ENCODE assay signal across 27 mouse cellular contexts in genomic region chr2:74741979-74742277, GRCm38 (mm10). TPM values are rescaled to one million over a fixed set of nuclear protein-coding genes. Genes with fewer than 3 reads are reported as not detected.
DNase-seq lines count a peak whose midpoint lies in the region; ATAC-seq and TF ChIP-seq lines count a peak whose summit lies in the region.
"Had no signal": no experiment of that assay in that cellular context is flagged by ENCODE, and none has a peak within 500 bp of the region (broad histone marks: within the 10 kb centered on the region; RNA-seq: fewer than 3 reads in every experiment).

No protein-coding gene starts in this region.

- H3K36me3 ChIP-seq in hindbrain, embryonic 14.5 days (replicated peaks; ENCODE audit: control insufficient read depth, insufficient read depth): peaks cover 12% of the 10 kb centered on the region; the same call in 1 of the 2 replicates
- H3K36me3 ChIP-seq in hindbrain, postnatal 0 days (ENCODE audit: insufficient read depth, low read length): no peaks in the 10 kb centered on the region
- peaks cover 2% of the 10 kb centered on the region for H3K36me3 ChIP-seq in neural tube, embryonic 11.5 days (ENCODE audit: control insufficient read depth, insufficient read depth, low read length)
- H3K36me3 ChIP-seq in forebrain, embryonic 11.5 days (ENCODE audit: control insufficient read depth, insufficient read depth, low read length): no peaks in the 10 kb centered on the region
- H3K36me3 ChIP-seq: embryonic facial prominence, embryonic 15.5 days; forebrain, embryonic 10.5 days; forebrain, embryonic 15.5 days; G1E; heart, embryonic 13.5 days had no signal

- TF ChIP-seq CTCF in hindbrain, postnatal 0 days (IDR thresholded peaks at IDR 0.05; ENCODE audit: low read depth): no peak

- peaks cover 6% of the 10 kb centered on the region; the same call in 1 of the 2 replicates for H3K4me1 ChIP-seq in hindbrain, embryonic 14.5 days (replicated peaks; ENCODE audit: control insufficient read depth, insufficient read depth, low read length)
- H3K4me1 ChIP-seq in hindbrain, postnatal 0 days (ENCODE audit: insufficient read depth, low read length): no peaks in the 10 kb centered on the region
- peaks cover 81% of the 10 kb centered on the region for H3K4me1 ChIP-seq in neural tube, embryonic 11.5 days (ENCODE audit: control insufficient read depth, insufficient read depth, low read length)
- no peaks in the 10 kb centered on the region for H3K4me1 ChIP-seq in forebrain, embryonic 11.5 days (replicated peaks; ENCODE audit: control insufficient read depth, insufficient read depth, low read length)
- H3K4me1 ChIP-seq: forebrain, embryonic 15.5 days had no signal

- peak overlapping the region; percentile 67 for H3K27ac ChIP-seq in hindbrain, embryonic 14.5 days
- no peak overlapping the region for H3K27ac ChIP-seq in hindbrain, postnatal 0 days
- peak overlapping the region; percentile 99 for H3K27ac ChIP-seq in neural tube, embryonic 11.5 days (ENCODE audit: low read depth, low read length)
- no peak overlapping the region for H3K27ac ChIP-seq in forebrain, embryonic 11.5 days (ENCODE audit: low read depth, low read length)
- H3K27ac ChIP-seq: embryonic facial prominence, embryonic 15.5 days; forebrain, embryonic 10.5 days; forebrain, embryonic 15.5 days; heart, embryonic 13.5 days had no signal

- DNase-seq in embryo, embryonic 10.5 days (ENCODE audit: low spot score): peak; percentile 38
- DNase-seq in embryo, embryonic 11 days: no peak
- DNase-seq in hindbrain, embryonic 14.5 days (ENCODE audit: low spot score): no peak
- no peak for DNase-seq in hindbrain, postnatal 0 days (ENCODE audit: low spot score)
- DNase-seq in neural tube, embryonic 11.5 days (ENCODE audit: low spot score): no peak
- DNase-seq in neural tube, embryonic 10.5 days (ENCODE audit: extremely low spot score, low spot score): no peak
- no peak for DNase-seq in forebrain, embryonic 11.5 days (ENCODE audit: low spot score)
- no peak for DNase-seq in retina, embryonic 14.5 days (ENCODE audit: low spot score)
- DNase-seq: adrenal gland, postnatal 10 days; B cell, adult 2 months; cerebellum, adult 11 months; cerebellum, adult 8-10 months; cerebellum, postnatal 14 days; gastrocnemius, postnatal 36 days; heart, adult 11 months; heart, postnatal 36 days had no signal

- no peaks in the 10 kb centered on the region for H3K9me3 ChIP-seq in hindbrain, embryonic 14.5 days (ENCODE audit: control insufficient read depth, low read length)
- no peaks in the 10 kb centered on the region for H3K9me3 ChIP-seq in hindbrain, postnatal 0 days (ENCODE audit: low read length)
- H3K9me3 ChIP-seq in neural tube, embryonic 11.5 days (ENCODE audit: control insufficient read depth, low read length): no peaks in the 10 kb centered on the region
- no peaks in the 10 kb centered on the region for H3K9me3 ChIP-seq in forebrain, embryonic 11.5 days (ENCODE audit: control insufficient read depth, low read length)
- H3K9me3 ChIP-seq: embryonic facial prominence, embryonic 15.5 days; forebrain, embryonic 10.5 days; forebrain, embryonic 15.5 days; heart, embryonic 13.5 days had no signal

- peak overlapping the region; percentile 45 for H3K4me2 ChIP-seq in hindbrain, embryonic 14.5 days (replicated peaks)
- H3K4me2 ChIP-seq in hindbrain, postnatal 0 days (ENCODE audit: low read depth, low read length): no peak overlapping the region
- no peak overlapping the region for H3K4me2 ChIP-seq in neural tube, embryonic 11.5 days (ENCODE audit: low read depth)
- H3K4me2 ChIP-seq in forebrain, embryonic 11.5 days (ENCODE audit: low read depth, low read length, severe bottlenecking): no peak overlapping the region
- H3K4me2 ChIP-seq: embryonic facial prominence, embryonic 15.5 days; forebrain, embryonic 15.5 days; heart, embryonic 13.5 days had no signal

- ATAC-seq in hindbrain, embryonic 14.5 days (ENCODE audit: low FRiP score): no peak
- no peak for ATAC-seq in hindbrain, postnatal 0 days
- no peak for ATAC-seq in neural tube, embryonic 11.5 days (ENCODE audit: insufficient read depth, low FRiP score, low TSS enrichment)
- ATAC-seq in forebrain, embryonic 11.5 days (replicated peaks; ENCODE audit: low FRiP score): no peak
- ATAC-seq: CD4-positive, CD25-positive, alpha-beta regulatory T cell, adult 4 months; forebrain, embryonic 15.5 days had no signal

- peaks cover 89% of the 10 kb centered on the region for H3K27me3 ChIP-seq in hindbrain, embryonic 14.5 days (ENCODE audit: control insufficient read depth, insufficient read depth, low read length)
- peaks cover 81% of the 10 kb centered on the region for H3K27me3 ChIP-seq in hindbrain, postnatal 0 days (ENCODE audit: insufficient read depth, low read length)
- no peaks in the 10 kb centered on the region for H3K27me3 ChIP-seq in neural tube, embryonic 11.5 days (ENCODE audit: control insufficient read depth, insufficient read depth, low read length)
- peaks cover 98% of the 10 kb centered on the region for H3K27me3 ChIP-seq in forebrain, embryonic 11.5 days (ENCODE audit: control insufficient read depth, insufficient read depth, low read length)

- H3K9ac ChIP-seq in hindbrain, embryonic 14.5 days: 0 out of 2 replicates have a peak overlapping the region, but pooled peaks have one; percentile 35
- H3K9ac ChIP-seq in hindbrain, postnatal 0 days (replicated peaks; ENCODE audit: low read length): no peak overlapping the region
- peak overlapping the region; percentile 3; the same call in 1 of the 2 replicates for H3K9ac ChIP-seq in neural tube, embryonic 11.5 days (ENCODE audit: low read length)
- no peak overlapping the region for H3K9ac ChIP-seq in forebrain, embryonic 11.5 days (ENCODE audit: low read length)
- H3K9ac ChIP-seq: embryonic facial prominence, embryonic 15.5 days; forebrain, embryonic 15.5 days; heart, embryonic 13.5 days had no signal

- H3K4me3 ChIP-seq in hindbrain, embryonic 14.5 days (replicated peaks; ENCODE audit: low read length): no peak overlapping the region
- H3K4me3 ChIP-seq in hindbrain, postnatal 0 days (ENCODE audit: low read length): no peak overlapping the region
- no peak overlapping the region for H3K4me3 ChIP-seq in neural tube, embryonic 11.5 days (ENCODE audit: low read depth, low read length)
- H3K4me3 ChIP-seq in forebrain, embryonic 11.5 days (ENCODE audit: low read depth, low read length): no peak overlapping the region
- H3K4me3 ChIP-seq: embryonic facial prominence, embryonic 15.5 days; erythroblast, embryonic 14.5 days; forebrain, embryonic 10.5 days; forebrain, embryonic 15.5 days; heart, embryonic 13.5 days had no signal

RNA-seq across cellular contexts. Expression of gene Gm28230, which starts 15.4 kb away (rescaled TPM):
- polyA plus RNA-seq in hindbrain, embryonic 14.5 days (2014; fragmentation: Nextera tagmentation; extraction: Ambion mirVana): 0.82 and 1.3 TPM in 2 replicates
- 1.3 and 3.5 TPM in 2 replicates for total RNA-seq in hindbrain, postnatal 0 days (2014; rRNA removed)
- 0.37 and 0.70 TPM in 2 replicates for polyA plus RNA-seq in hindbrain, postnatal 0 days (2015; fragmentation: Nextera tagmentation; extraction: Ambion mirVana)
- 3.9 and 5.5 TPM in 2 replicates for polyA plus RNA-seq in neural tube, embryonic 11.5 days (2014; fragmentation: Nextera tagmentation; extraction: Ambion mirVana)
- not detected in 2 replicates for polyA plus RNA-seq in forebrain, embryonic 11.5 days (2014; fragmentation: Nextera tagmentation; extraction: Ambion mirVana)
- total RNA-seq: common myeloid progenitor, adult 5-6 weeks; heart, postnatal 36 days had no signal
- polyA plus RNA-seq: CD4-positive, CD25-positive, alpha-beta regulatory T cell, adult 4 months; embryonic facial prominence, embryonic 11.5 days; erythroblast, embryonic 14.5 days; forebrain, embryonic 10.5 days; forebrain, embryonic 15.5 days; heart, postnatal 0 days had no signal

RNA-seq across cellular contexts. Expression of gene Hoxd1, which starts 20.9 kb away (rescaled TPM):
- 0.64 and 0.76 TPM in 2 replicates for polyA plus RNA-seq in hindbrain, embryonic 14.5 days (2014; fragmentation: Nextera tagmentation; extraction: Ambion mirVana)
- total RNA-seq in hindbrain, postnatal 0 days (2014; rRNA removed): 0.26 and 1.7 TPM in 2 replicates
- 0.43 and 0.46 TPM in 2 replicates for polyA plus RNA-seq in hindbrain, postnatal 0 days (2015; fragmentation: Nextera tagmentation; extraction: Ambion mirVana)
- polyA plus RNA-seq in neural tube, embryonic 11.5 days (2014; fragmentation: Nextera tagmentation; extraction: Ambion mirVana): 9.0 and 9.8 TPM in 2 replicates
- polyA plus RNA-seq in forebrain, embryonic 11.5 days (2014; fragmentation: Nextera tagmentation; extraction: Ambion mirVana): not detected in 2 replicates
- total RNA-seq: adrenal gland, postnatal 10 days; common myeloid progenitor, adult 5-6 weeks; gastrocnemius, adult 8-10 months; gastrocnemius, postnatal 36 days; heart, postnatal 36 days had no signal
- polyA plus RNA-seq: CD4-positive, CD25-positive, alpha-beta regulatory T cell, adult 4 months; erythroblast, embryonic 14.5 days; forebrain, embryonic 10.5 days; forebrain, embryonic 15.5 days; G1E; heart, embryonic 13.5 days; heart, postnatal 0 days had no signal

RNA-seq across cellular contexts. Expression of gene Hoxd4, which starts 30.2 kb away (rescaled TPM):
- polyA plus RNA-seq in hindbrain, embryonic 14.5 days (2014; fragmentation: Nextera tagmentation; extraction: Ambion mirVana): 3.1 and 4.3 TPM in 2 replicates
- 13.9 and 18.1 TPM in 2 replicates for total RNA-seq in hindbrain, postnatal 0 days (2014; rRNA removed)
- polyA plus RNA-seq in hindbrain, postnatal 0 days (2015; fragmentation: Nextera tagmentation; extraction: Ambion mirVana): 1.6 and 1.9 TPM in 2 replicates
- 9.2 and 11.2 TPM in 2 replicates for polyA plus RNA-seq in neural tube, embryonic 11.5 days (2014; fragmentation: Nextera tagmentation; extraction: Ambion mirVana)
- polyA plus RNA-seq in forebrain, embryonic 11.5 days (2014; fragmentation: Nextera tagmentation; extraction: Ambion mirVana): not detected in 2 replicates
- total RNA-seq: common myeloid progenitor, adult 5-6 weeks had no signal
- polyA plus RNA-seq: CD4-positive, CD25-positive, alpha-beta regulatory T cell, adult 4 months; forebrain, embryonic 10.5 days; forebrain, embryonic 15.5 days; heart, embryonic 13.5 days had no signal

RNA-seq across cellular contexts. Expression of gene Hoxd3, which starts 30.2 kb away (rescaled TPM):
- 44.9 and 55.1 TPM in 2 replicates for polyA plus RNA-seq in hindbrain, embryonic 14.5 days (2014; fragmentation: Nextera tagmentation; extraction: Ambion mirVana)
- total RNA-seq in hindbrain, postnatal 0 days (2014; rRNA removed): 31.3 and 36.8 TPM in 2 replicates
- polyA plus RNA-seq in hindbrain, postnatal 0 days (2015; fragmentation: Nextera tagmentation; extraction: Ambion mirVana): 25.2 and 26.3 TPM in 2 replicates
- polyA plus RNA-seq in neural tube, embryonic 11.5 days (2014; fragmentation: Nextera tagmentation; extraction: Ambion mirVana): 52.7 and 55.0 TPM in 2 replicates
- polyA plus RNA-seq in forebrain, embryonic 11.5 days (2014; fragmentation: Nextera tagmentation; extraction: Ambion mirVana): 0.08 and 0.19 TPM in 2 replicates
- total RNA-seq: common myeloid progenitor, adult 5-6 weeks; heart, postnatal 36 days had no signal
- polyA plus RNA-seq: CD4-positive, CD25-positive, alpha-beta regulatory T cell, adult 4 months; erythroblast, embryonic 14.5 days; forebrain, embryonic 15.5 days had no signal

RNA-seq across cellular contexts. Expression of gene Hoxd8, which starts 37.5 kb away (rescaled TPM):
- polyA plus RNA-seq in hindbrain, embryonic 14.5 days (2014; fragmentation: Nextera tagmentation; extraction: Ambion mirVana): 2.1 and 3.3 TPM in 2 replicates
- 0.37 and 9.2 TPM in 2 replicates for total RNA-seq in hindbrain, postnatal 0 days (2014; rRNA removed)
- 0.21 TPM in 1 of 2 replicates, not detected in the other for polyA plus RNA-seq in hindbrain, postnatal 0 days (2015; fragmentation: Nextera tagmentation; extraction: Ambion mirVana)
- polyA plus RNA-seq in neural tube, embryonic 11.5 days (2014; fragmentation: Nextera tagmentation; extraction: Ambion mirVana): 21.3 and 23.1 TPM in 2 replicates
- polyA plus RNA-seq in forebrain, embryonic 11.5 days (2014; fragmentation: Nextera tagmentation; extraction: Ambion mirVana): not detected in 2 replicates
- total RNA-seq: common myeloid progenitor, adult 5-6 weeks; G1E had no signal
- polyA plus RNA-seq: CD4-positive, CD25-positive, alpha-beta regulatory T cell, adult 4 months; erythroblast, embryonic 14.5 days; forebrain, embryonic 10.5 days; G1E had no signal

Comparison
In these comparisons a context has a peak if more than half of its experiments do, and no peak if none do; other contexts are left out.
1. H3K27ac ChIP-seq: peak in hindbrain, embryonic 14.5 days (single experiment) and neural tube, embryonic 11.5 days (single experiment); none in hindbrain, postnatal 0 days (single experiment) and forebrain, embryonic 11.5 days (single experiment).
2. H3K9ac ChIP-seq: peak in hindbrain, embryonic 14.5 days (single experiment) and neural tube, embryonic 11.5 days (single experiment); none in hindbrain, postnatal 0 days (single experiment) and forebrain, embryonic 11.5 days (single experiment).